Mouse (Mus musculus) stomach, embryonic 15.5 days (tissue): ENCODE data around the gene Stx1b. TPM values are rescaled to one million over a fixed set of nuclear protein-coding genes. Genes with fewer than 3 reads are reported as not detected.

ENCODE experiments used
- ATAC-seq: fragments of 200-750 bp; cut with Nextera tagmentation; 2 replicates; pipeline ENCODE4 v1.8.0; 2017; ENCODE audit warnings: low read depth, moderate number of reproducible peaks, moderate TSS enrichment; ENCODE audit not compliant: insufficient read depth, low FRiP score
- H3K27ac ChIP-seq: fragments of 300-500 bp; sonication (generic); 2 replicates; pipeline ENCODE4 v1.5.1; 2015; ENCODE audit warnings: mild to moderate bottlenecking, inconsistent platforms
- H3K27me3 ChIP-seq: fragments of 300-500 bp; sonication (generic); replicated peaks from 2 replicates; pipeline ENCODE4 v1.6.1; 2015; ENCODE audit warnings: inconsistent platforms
- H3K36me3 ChIP-seq: fragments of 300-500 bp; sonication (generic); 2 replicates; pipeline ENCODE4 v1.6.1; 2015; ENCODE audit warnings: inconsistent platforms
- H3K4me1 ChIP-seq: fragments of 300-500 bp; sonication (generic); 2 replicates; pipeline ENCODE4 v1.6.1; 2015; ENCODE audit warnings: inconsistent platforms
- H3K4me2 ChIP-seq: fragments of 300-500 bp; sonication (generic); 2 replicates; pipeline ENCODE4 v1.6.1; 2015; ENCODE audit warnings: mild to moderate bottlenecking, inconsistent platforms
- H3K4me3 ChIP-seq: fragments of 300-500 bp; sonication (generic); replicated peaks from 2 replicates; pipeline ENCODE4 v1.5.1; 2015; ENCODE audit warnings: inconsistent platforms
- H3K9ac ChIP-seq: fragments of 300-500 bp; sonication (generic); 2 replicates; pipeline ENCODE4 v1.6.1; 2015; ENCODE audit warnings: inconsistent platforms
- H3K9me3 ChIP-seq: fragments of 300-500 bp; sonication (generic); 2 replicates; pipeline ENCODE4 v1.6.1; 2016; ENCODE audit warnings: inconsistent platforms
- WGBS: fragments of 180-500 bp; shearing (Covaris S2); methylation state at CpG from one replicate; pipeline ENCODE4 v1.1.7; 2015; 5-methylcytosine and 5-hydroxymethylcytosine counted together
- polyA plus RNA-seq: library from polyadenylated mRNA; unstranded; fragments of >200 nt; fragmentation: Nextera tagmentation; extraction: Ambion mirVana; gene quantifications from 2 replicates; pipeline ENCODE4 v1.2.1, GENCODE M21; 2015

Gene Stx1b
- polyA plus RNA-seq, 1 experiment from 2014 or later = 3.2 TPM

GRCm38 (mm10) chr7:127815116-127815665 lies 9.2 kb downstream of the Stx1b start:
- Histone ChIP-seq H3K4me2 (no peak overlapping the region), H3K27ac (0 out of 2 replicates have a peak overlapping the region, but pooled peaks have one; percentile 13), H3K36me3 (no peaks in the 10 kb centered on the region), H3K9ac (no peak overlapping the region), H3K4me1 (0 out of 2 replicates have a peak, but pooled peaks cover 4% of the 10 kb centered on the region), H3K27me3 (no peaks in the 10 kb centered on the region), H3K4me3 (no peak overlapping the region), H3K9me3 (no peaks in the 10 kb centered on the region)
- WGBS = 87% methylated on average over 15 of the region's 15 CpGs
- no peak for ATAC-seq

DNA sequence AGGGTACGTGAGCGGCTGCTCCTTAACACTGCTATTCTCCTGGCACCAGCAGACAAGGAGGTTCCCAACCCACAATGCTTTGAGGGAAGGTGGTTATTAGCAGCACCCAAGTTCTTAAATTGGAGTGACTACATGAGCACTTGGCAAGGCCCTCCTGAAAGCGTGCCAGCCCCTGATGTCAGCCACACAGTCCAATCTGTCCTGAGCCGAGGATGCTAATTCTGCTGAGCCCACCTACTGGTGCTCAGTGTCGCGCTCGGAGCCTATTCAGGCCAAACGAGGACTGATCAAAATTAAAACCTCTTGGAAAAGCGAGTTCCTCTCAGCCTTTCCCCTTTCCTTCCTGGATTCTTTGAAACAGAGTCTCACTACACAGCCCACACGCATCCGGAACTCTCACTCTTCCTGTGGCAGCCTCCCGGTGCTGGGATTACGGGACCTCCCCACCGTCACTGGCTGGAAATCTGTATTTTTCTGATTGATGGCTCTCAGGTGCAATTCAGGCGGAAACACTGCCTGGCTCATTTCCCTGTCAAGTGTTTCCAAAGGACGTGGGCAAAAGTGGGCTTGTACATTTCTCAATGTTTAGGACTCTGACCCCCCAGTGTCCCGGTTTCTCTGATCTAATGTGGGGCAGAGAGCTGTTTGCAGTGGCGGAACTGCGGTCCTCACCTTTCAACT lies 10.0 kb downstream of the Stx1b start:
- no peaks in the 10 kb centered on the region for H3K36me3 ChIP-seq

GRCm38 (mm10) chr7:127813821-127814220 lies 10.5 kb downstream of the Stx1b start:
- Histone ChIP-seq H3K4me2 (no peak overlapping the region), H3K9me3 (no peaks in the 10 kb centered on the region), H3K4me3 (no peak overlapping the region), H3K36me3 (no peaks in the 10 kb centered on the region), H3K4me1 (0 out of 2 replicates have a peak, but pooled peaks cover 4% of the 10 kb centered on the region), H3K27me3 (no peaks in the 10 kb centered on the region), H3K27ac (peak overlapping the region; percentile 11; the same call in 1 of the 2 replicates), H3K9ac (no peak overlapping the region)
- WGBS = 66% methylated on average over 4 of the region's 4 CpGs
- ATAC-seq = no peak

More for the DNA sequence above, 10.0 kb downstream of the Stx1b start:
- 79% methylated on average over 19 of the region's 19 CpGs for WGBS
- Histone ChIP-seq H3K27ac (peak overlapping the region; percentile 13; the same call in 1 of the 2 replicates), H3K4me1 (0 out of 2 replicates have a peak, but pooled peaks cover 4% of the 10 kb centered on the region), H3K4me2 (no peak overlapping the region), H3K9me3 (no peaks in the 10 kb centered on the region), H3K9ac (no peak overlapping the region), H3K27me3 (no peaks in the 10 kb centered on the region), H3K4me3 (no peak overlapping the region)
- no peak for ATAC-seq

- no peak overlapping the region for H3K4me2 ChIP-seq
Measured at GRCm38 (mm10) chr7:127812292-127812691, 12.1 kb downstream of the Stx1b start.

DNA sequence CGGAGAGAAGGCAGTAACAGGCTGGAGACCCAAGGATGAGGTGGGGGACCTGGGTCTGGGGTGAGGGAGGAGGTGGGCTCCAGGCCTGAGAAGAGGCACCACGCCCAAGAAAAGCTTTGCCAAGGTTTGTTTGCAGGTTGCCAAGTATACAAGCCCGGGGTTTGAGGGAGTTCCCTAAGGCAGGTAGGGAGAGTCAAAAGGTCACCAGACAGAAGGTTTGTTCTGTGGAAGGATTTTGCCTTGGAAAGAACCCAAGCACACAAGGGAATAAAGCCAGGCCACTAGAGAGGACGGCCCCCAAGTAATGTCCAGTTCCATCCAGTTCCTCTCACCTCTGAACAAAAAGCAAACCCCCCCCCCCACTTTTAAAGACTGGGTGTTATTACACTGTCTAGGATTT lies 13.1 kb downstream of the Stx1b start:
- Histone ChIP-seq H3K9me3 (no peaks in the 10 kb centered on the region), H3K4me3 (no peak overlapping the region), H3K9ac (no peak overlapping the region), H3K27ac (no peak overlapping the region), H3K4me1 (0 out of 2 replicates have a peak, but pooled peaks cover 4% of the 10 kb centered on the region), H3K4me2 (no peak overlapping the region), H3K27me3 (no peaks in the 10 kb centered on the region), H3K36me3 (no peaks in the 10 kb centered on the region)
- WGBS = 75% methylated on average over 4 of the region's 4 CpGs
- no peak for ATAC-seq

More at GRCm38 (mm10) chr7:127812292-127812691, 12.1 kb downstream of the Stx1b start:
- ATAC-seq = no peak
- WGBS = 86% methylated on average over 3 of the region's 3 CpGs
- Histone ChIP-seq H3K9me3 (no peaks in the 10 kb centered on the region), H3K27ac (no peak overlapping the region), H3K27me3 (no peaks in the 10 kb centered on the region), H3K4me3 (no peak overlapping the region), H3K36me3 (no peaks in the 10 kb centered on the region), H3K9ac (no peak overlapping the region), H3K4me1 (0 out of 2 replicates have a peak, but pooled peaks cover 4% of the 10 kb centered on the region)

DNA sequence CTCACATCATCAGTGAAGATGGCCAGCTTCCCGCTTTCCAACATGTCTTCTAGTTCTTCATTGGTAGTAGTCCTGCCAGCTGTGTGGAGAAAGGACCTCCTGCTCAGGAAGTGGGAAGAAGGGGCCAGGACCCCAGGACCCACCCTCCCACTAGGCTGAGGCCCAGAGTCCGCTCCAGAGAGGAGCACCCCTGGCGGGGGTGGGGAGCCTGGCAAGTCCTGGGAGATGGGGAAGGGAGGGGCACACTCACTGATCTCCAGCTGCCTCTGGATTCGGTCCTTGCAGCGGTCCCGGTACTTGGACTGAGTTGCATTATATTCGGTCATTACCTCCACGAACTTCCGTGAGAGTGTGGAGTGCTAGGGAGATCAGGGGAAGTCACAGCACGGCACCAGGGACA lies 13.7 kb downstream of the Stx1b start:
- Histone ChIP-seq H3K9ac (no peak overlapping the region), H3K27me3 (no peaks in the 10 kb centered on the region), H3K9me3 (no peaks in the 10 kb centered on the region), H3K36me3 (no peaks in the 10 kb centered on the region), H3K4me3 (no peak overlapping the region), H3K4me2 (no peak overlapping the region), H3K27ac (no peak overlapping the region), H3K4me1 (0 out of 2 replicates have a peak, but pooled peaks cover 1% of the 10 kb centered on the region)
- ATAC-seq = no peak
- 68% methylated on average over 10 of the region's 10 CpGs for WGBS

GRCm38 (mm10) chr7:127809846-127810245 lies 14.5 kb downstream of the Stx1b start:
- Histone ChIP-seq H3K9ac (no peak overlapping the region), H3K27me3 (no peaks in the 10 kb centered on the region), H3K4me3 (no peak overlapping the region), H3K4me1 (no peaks in the 10 kb centered on the region), H3K4me2 (no peak overlapping the region), H3K9me3 (no peaks in the 10 kb centered on the region), H3K27ac (no peak overlapping the region), H3K36me3 (no peaks in the 10 kb centered on the region)
- no peak for ATAC-seq
- 86% methylated on average over 1 of the region's 1 CpGs for WGBS

GRCm38 (mm10) chr7:127808821-127809220 lies 15.5 kb downstream of the Stx1b start:
- WGBS = 62% methylated on average over 5 of the region's 5 CpGs
- Histone ChIP-seq H3K27me3 (no peaks in the 10 kb centered on the region), H3K9ac (no peak overlapping the region), H3K4me3 (no peak overlapping the region), H3K36me3 (no peaks in the 10 kb centered on the region), H3K4me1 (no peaks in the 10 kb centered on the region), H3K4me2 (no peak overlapping the region), H3K27ac (no peak overlapping the region), H3K9me3 (no peaks in the 10 kb centered on the region)
- no peak for ATAC-seq

DNA sequence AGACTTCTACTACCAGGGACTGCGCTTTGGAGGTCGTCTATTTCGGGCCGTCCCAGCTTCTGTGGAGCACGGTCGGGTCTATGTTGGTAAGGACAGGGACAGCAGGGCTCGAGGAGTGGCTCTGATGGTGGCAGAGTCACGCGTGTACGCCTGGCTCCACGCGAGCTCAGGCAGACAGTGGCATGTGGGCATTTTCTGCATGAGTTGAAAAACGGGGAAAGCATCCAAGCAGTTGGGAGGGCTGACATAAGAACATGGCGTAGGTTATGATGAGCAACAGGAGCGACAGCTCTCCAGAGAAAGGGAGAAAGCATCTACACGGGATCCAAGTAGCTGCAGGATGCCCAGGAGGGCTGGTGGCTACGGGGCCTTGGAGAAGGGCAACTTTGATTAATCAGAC lies 22.0 kb downstream of the Stx1b start:
- WGBS = 91% methylated on average over 17 of the region's 17 CpGs
- H3K9ac ChIP-seq = no peak overlapping the region
- H3K4me2 ChIP-seq = no peak overlapping the region
- peaks cover 21% of the 10 kb centered on the region for H3K36me3 ChIP-seq
- no peak overlapping the region for H3K4me3 ChIP-seq
- peaks cover 16% of the 10 kb centered on the region; the same call in 1 of the 2 replicates for H3K4me1 ChIP-seq
- no peaks in the 10 kb centered on the region for H3K27me3 ChIP-seq
- ATAC-seq = no peak
- H3K9me3 ChIP-seq = no peaks in the 10 kb centered on the region
- H3K27ac ChIP-seq = no peak overlapping the region

- peak overlapping the region; percentile 8; the same call in 1 of the 2 replicates for H3K27ac ChIP-seq
- WGBS = 83% methylated on average over 8 of the region's 8 CpGs
- no peak overlapping the region for H3K9ac ChIP-seq
- peaks cover 33% of the 10 kb centered on the region for H3K36me3 ChIP-seq
- peak overlapping the region; percentile 51 for H3K4me2 ChIP-seq
- H3K27me3 ChIP-seq = no peaks in the 10 kb centered on the region
- no peaks in the 10 kb centered on the region for H3K9me3 ChIP-seq
- peaks cover 16% of the 10 kb centered on the region; the same call in 1 of the 2 replicates for H3K4me1 ChIP-seq
- 0 out of 2 replicates have a peak, but pooled peaks have one; percentile 8 for ATAC-seq
- peak overlapping the region; percentile 31; the same call in 1 of the 2 replicates for H3K4me3 ChIP-seq
Measured at GRCm38 (mm10) chr7:127801010-127801621, 23.2 kb downstream of the Stx1b start.

DNA sequence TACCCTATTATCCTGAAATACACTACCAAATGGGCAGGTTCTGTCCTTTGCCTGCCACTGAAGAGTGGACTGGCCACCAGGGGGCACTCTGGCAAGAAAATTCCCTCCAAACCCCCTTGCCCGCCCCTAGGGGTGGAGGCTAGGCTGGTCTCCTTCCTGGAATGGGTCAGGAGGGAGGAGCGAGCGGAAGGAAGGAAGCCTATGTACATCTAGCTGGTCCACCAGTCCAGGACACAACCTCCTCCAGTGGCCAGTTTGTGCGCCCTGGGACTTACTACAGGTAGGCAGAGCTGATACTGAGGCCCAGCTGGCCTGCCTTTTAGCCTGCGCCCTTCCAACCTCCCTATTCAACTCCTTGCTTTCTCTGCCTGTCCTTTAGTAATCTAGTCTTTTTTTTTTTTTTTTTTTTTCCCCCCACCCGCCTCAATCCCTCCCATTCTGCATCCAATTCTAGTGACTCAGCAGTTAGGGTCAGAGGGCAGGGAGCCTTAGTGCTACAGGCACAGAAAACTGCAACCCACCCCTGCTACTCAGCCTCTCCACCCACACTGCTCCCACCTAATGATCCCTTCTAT lies 23.8 kb downstream of the Stx1b start, which contains the start of gene Hsd3b7:
Gene Hsd3b7 (plus strand): TSS at position 170 of the 575 bp plus-strand sequence.
- Histone ChIP-seq H3K9ac (no peak within 1 kb of the TSS), H3K27me3 (no peaks in the 10 kb centered on the region), H3K9me3 (no peaks in the 10 kb centered on the region), H3K4me3 (peak within 1 kb of the TSS; percentile 31), H3K4me1 (peaks cover 16% of the 10 kb centered on the region; the same call in 1 of the 2 replicates), H3K27ac (peak within 1 kb of the TSS; percentile 8; the same call in 1 of the 2 replicates), H3K4me2 (peak within 1 kb of the TSS; percentile 51), H3K36me3 (peaks cover 39% of the 10 kb centered on the region)
- ATAC-seq = peak; percentile 86
- WGBS = 15% methylated on average over 6 of the region's 6 CpGs
